Mouse (Mus musculus) midbrain, postnatal 0 days (tissue): Measurements from ENCODE around the gene Polr3a. TPM values are rescaled to one million over a fixed set of nuclear protein-coding genes. Genes with fewer than 3 reads are reported as not detected.

Experiments used
- ATAC-seq: fragments of 200-750 bp; cut with Nextera tagmentation; 2 replicates; pipeline ENCODE4 v1.8.0; 2017; ENCODE audit warnings: moderate number of reproducible peaks, mild to moderate bottlenecking, moderate TSS enrichment, moderate library complexity; ENCODE audit not compliant: low FRiP score
- DNase-seq: peaks from one replicate; pipeline ENCODE4 v3.0.0-alpha.2; 2015; ENCODE audit warnings: low spot score
- H3K27ac ChIP-seq: fragments of 300-500 bp; sonication (generic); 2 replicates; pipeline ENCODE4 v1.5.1; 2014; ENCODE audit warnings: low read depth, mild to moderate bottlenecking, low read length, mixed read lengths
- H3K27me3 ChIP-seq: fragments of 300-500 bp; sonication (generic); 2 replicates; pipeline ENCODE4 v1.6.1; 2014; ENCODE audit warnings: low read length, control low read depth, mixed read lengths; ENCODE audit not compliant: insufficient read depth
- H3K36me3 ChIP-seq: fragments of 300-500 bp; sonication (generic); 2 replicates; pipeline ENCODE4 v1.6.1; 2014; ENCODE audit warnings: low read length, control low read depth, mixed read lengths; ENCODE audit not compliant: insufficient read depth
- H3K4me1 ChIP-seq: fragments of 300-500 bp; sonication (generic); 2 replicates; pipeline ENCODE4 v1.6.1; 2014; ENCODE audit warnings: mild to moderate bottlenecking, control low read depth, antibody characterized with exemption, low read length, mixed read lengths; ENCODE audit not compliant: insufficient read depth
- H3K4me2 ChIP-seq: fragments of 300-500 bp; sonication (generic); 2 replicates; pipeline ENCODE4 v1.6.1; 2014; ENCODE audit warnings: low read depth, mild to moderate bottlenecking, low read length, mixed read lengths; ENCODE audit not compliant: poor library complexity, severe bottlenecking
- H3K4me3 ChIP-seq: fragments of 300-500 bp; sonication (generic); 2 replicates; pipeline ENCODE4 v1.5.1; 2014; ENCODE audit warnings: low read depth, mild to moderate bottlenecking, low read length, moderate library complexity
- H3K9ac ChIP-seq: fragments of 300-500 bp; sonication (generic); replicated peaks from 2 replicates; pipeline ENCODE4 v1.6.1; 2014; ENCODE audit warnings: mild to moderate bottlenecking, low read length, moderate library complexity, mixed read lengths; ENCODE audit not compliant: poor library complexity, severe bottlenecking
- H3K9me3 ChIP-seq: fragments of 300-500 bp; sonication (generic); 2 replicates; pipeline ENCODE4 v1.6.1; 2016; ENCODE audit warnings: low read length, control low read depth
- CTCF ChIP-seq: IDR thresholded peaks from 2 replicates; pipeline ENCODE4 v1.5.1; 2016; ENCODE audit warnings: antibody characterized with exemption, mild to moderate bottlenecking
- WGBS: fragments of 180-500 bp; shearing (Covaris S2); extraction: QIAGEN DNeasy Blood & Tissue Kit; methylation state at CpG from one replicate; pipeline ENCODE4 v1.1.7; 2014; 5-methylcytosine and 5-hydroxymethylcytosine counted together
- polyA plus RNA-seq: library from polyadenylated mRNA; unstranded; fragments of >200 nt; fragmentation: Nextera tagmentation; extraction: Ambion mirVana; gene quantifications from 2 replicates; pipeline ENCODE4 v1.2.1, GENCODE M21; 2015
- total RNA-seq: library from RNA; depleted of rRNA; stranded (reverse); fragments of >200 nt; gene quantifications from 2 replicates; pipeline ENCODE4 v1.2.3, GENCODE M21; 2014

Polr3a gene
- total and polyA plus RNA-seq, 2 experiments from 2014 or later, result 14.6 to 22.0 TPM

DNA sequence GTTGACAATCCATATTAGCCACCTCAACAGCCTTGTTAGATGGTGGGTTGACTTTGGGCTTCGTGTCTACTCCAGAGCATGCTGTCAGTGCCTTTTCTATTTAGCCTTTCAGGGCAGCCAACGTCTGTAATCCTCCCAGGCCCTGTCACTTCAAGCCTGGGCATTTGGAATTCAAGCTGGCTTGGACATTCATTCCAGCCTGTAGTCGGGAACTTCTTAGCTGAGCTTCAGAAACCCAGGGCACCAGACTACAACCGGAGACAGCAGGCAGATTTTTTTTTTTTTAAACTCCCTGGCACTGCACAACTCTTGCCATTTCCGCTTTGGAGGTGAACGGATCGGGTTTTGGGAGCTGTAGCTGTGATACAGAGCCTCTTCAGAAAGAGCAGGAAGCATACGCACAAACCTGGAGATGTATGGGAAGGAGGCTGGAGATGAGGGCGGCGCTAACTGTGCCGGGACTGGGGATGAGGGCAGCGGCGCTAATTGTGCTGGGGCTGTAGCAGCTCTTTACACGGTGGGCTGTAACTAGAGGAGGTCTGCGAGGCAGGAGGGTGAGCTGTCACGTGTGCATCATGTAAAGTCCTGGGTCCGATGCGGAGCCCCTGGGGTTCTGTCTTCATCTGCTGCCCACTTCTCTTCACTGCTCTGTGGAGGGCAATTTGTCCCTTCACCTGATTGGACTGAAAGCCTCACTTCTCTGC lies 21.4 kb upstream of the Polr3a start:
- no peak for TF ChIP-seq CTCF
- Histone ChIP-seq H3K4me2 (peak overlapping the region; percentile 20; the same call in 1 of the 2 replicates), H3K36me3 (no peaks in the 10 kb centered on the region), H3K27me3 (no peaks in the 10 kb centered on the region), H3K4me1 (no peaks in the 10 kb centered on the region), H3K4me3 (no peak overlapping the region), H3K9me3 (no peaks in the 10 kb centered on the region), H3K27ac (no peak overlapping the region), H3K9ac (no peak overlapping the region)
- no peak for ATAC-seq
- WGBS, result 12% methylated on average over 18 of the region's 18 CpGs
- peak; percentile 69 for DNase-seq

- WGBS, result 30% methylated on average over 14 of the region's 14 CpGs
- H3K4me2 ChIP-seq, result no peak overlapping the region
- H3K27me3 ChIP-seq, result no peaks in the 10 kb centered on the region
- H3K4me3 ChIP-seq, result no peak overlapping the region
- H3K9me3 ChIP-seq, result no peaks in the 10 kb centered on the region
- H3K27ac ChIP-seq, result no peak overlapping the region
- no peak for TF ChIP-seq CTCF
- ATAC-seq, result no peak
- DNase-seq, result no peak
- no peaks in the 10 kb centered on the region for H3K4me1 ChIP-seq
- H3K36me3 ChIP-seq, result no peaks in the 10 kb centered on the region
- no peak overlapping the region for H3K9ac ChIP-seq
These were observed 20.7 kb upstream of the Polr3a start for GRCm38 (mm10) chr14:24507452-24508069.

- no peak for TF ChIP-seq CTCF
- Histone ChIP-seq H3K4me2 (no peak overlapping the region), H3K27me3 (no peaks in the 10 kb centered on the region), H3K27ac (peak overlapping the region; percentile 82), H3K4me3 (no peak overlapping the region), H3K4me1 (no peaks in the 10 kb centered on the region), H3K9me3 (no peaks in the 10 kb centered on the region), H3K9ac (no peak overlapping the region), H3K36me3 (peaks cover 25% of the 10 kb centered on the region)
- ATAC-seq (no peak), DNase-seq (peak; percentile 16)
- 24% methylated on average over 4 of the region's 4 CpGs for WGBS
These were observed 14.4 kb upstream of the Polr3a start for GRCm38 (mm10) chr14:24501256-24501655.

DNA sequence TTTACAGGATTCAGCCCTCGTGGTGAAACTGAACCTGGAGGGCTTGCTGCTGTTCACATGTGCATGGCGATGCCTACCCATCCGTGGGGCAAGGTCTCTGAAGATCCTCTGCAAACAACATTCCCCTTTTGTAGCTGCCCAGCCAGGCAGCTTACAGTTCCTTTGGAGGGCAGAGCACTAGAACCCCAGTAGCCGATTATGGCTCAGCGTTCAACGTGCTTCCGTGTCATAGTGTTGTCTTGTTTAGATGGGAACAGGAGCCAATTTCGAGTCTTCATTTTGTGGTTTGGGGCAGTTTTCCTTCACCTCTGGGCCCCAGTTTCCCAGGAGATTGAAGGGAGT lies 14.0 kb upstream of the Polr3a start:
- ATAC-seq (no peak), DNase-seq (no peak)
- Histone ChIP-seq H3K9ac (no peak overlapping the region; the same call in 1 of the 2 replicates), H3K4me1 (no peaks in the 10 kb centered on the region), H3K27me3 (no peaks in the 10 kb centered on the region), H3K4me2 (0 out of 2 replicates have a peak overlapping the region, but pooled peaks have one; percentile 24), H3K9me3 (no peaks in the 10 kb centered on the region), H3K27ac (peak overlapping the region; percentile 82), H3K4me3 (no peak overlapping the region), H3K36me3 (peaks cover 27% of the 10 kb centered on the region)
- no peak for TF ChIP-seq CTCF
- 3% methylated on average over 8 of the region's 8 CpGs for WGBS

- H3K9ac ChIP-seq, result no peak overlapping the region; the same call in 1 of the 2 replicates
- no peaks in the 10 kb centered on the region for H3K27me3 ChIP-seq
- 16% methylated on average over 18 of the region's 18 CpGs for WGBS
- H3K4me2 ChIP-seq, result 0 out of 2 replicates have a peak overlapping the region, but pooled peaks have one; percentile 24
- peak overlapping the region; percentile 82 for H3K27ac ChIP-seq
- peak; percentile 68 for ATAC-seq
- H3K9me3 ChIP-seq, result no peaks in the 10 kb centered on the region
- peak; percentile 96 for TF ChIP-seq CTCF
- H3K4me1 ChIP-seq, result no peaks in the 10 kb centered on the region
- peaks cover 28% of the 10 kb centered on the region for H3K36me3 ChIP-seq
- H3K4me3 ChIP-seq, result no peak overlapping the region
- peak; percentile 94 for DNase-seq
These were observed 13.4 kb upstream of the Polr3a start for GRCm38 (mm10) chr14:24500091-24500844.
